Mouse (Mus musculus): Measurements from ENCODE around the gene Dscam. TPM values are rescaled to one million over a fixed set of nuclear protein-coding genes. Genes with fewer than 3 reads are reported as not detected.

The Dscam gene
- polyA plus RNA-seq, 1 experiment, result not detected

DNA sequence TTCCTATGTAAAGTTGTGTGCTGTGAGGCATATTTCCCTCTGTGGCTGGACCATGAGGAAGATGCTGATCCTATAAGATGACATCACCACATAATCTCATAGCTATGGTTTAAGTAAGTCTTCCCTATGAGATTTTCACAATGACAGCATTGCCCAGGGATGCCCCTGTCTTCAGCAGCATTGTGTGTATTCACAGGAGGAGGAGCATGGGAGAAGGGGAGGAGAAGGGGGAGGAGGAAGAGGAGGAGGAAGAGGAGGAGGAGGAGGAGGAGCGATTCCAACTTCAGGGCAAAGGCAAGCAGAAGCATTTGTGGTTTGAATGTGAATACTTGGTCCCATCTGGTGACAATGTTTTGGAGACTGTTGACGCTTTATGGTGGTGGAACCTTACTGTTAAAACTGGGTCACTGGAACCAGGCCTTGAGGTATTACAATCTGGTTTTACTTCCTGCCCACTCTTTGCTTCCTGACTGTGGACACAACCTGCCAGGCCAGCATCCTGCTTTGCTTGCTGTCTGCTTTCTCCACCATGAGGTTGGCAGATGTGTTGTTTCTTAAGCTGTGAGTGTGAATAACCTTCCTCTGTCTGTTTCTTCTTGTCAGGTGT is 154.2 kb downstream of the Dscam start:
- Histone ChIP-seq H3K4me1 (ENCODE audit: control insufficient read depth, insufficient read depth, insufficient read length, low read length) (no peaks in the 10 kb centered on the region), H3K4me3 (ENCODE audit: insufficient read depth, low read depth, low read length) (no peak overlapping the region), H3K27ac (replicated peaks; ENCODE audit: low read depth, low read length) (no peak overlapping the region)

DNA sequence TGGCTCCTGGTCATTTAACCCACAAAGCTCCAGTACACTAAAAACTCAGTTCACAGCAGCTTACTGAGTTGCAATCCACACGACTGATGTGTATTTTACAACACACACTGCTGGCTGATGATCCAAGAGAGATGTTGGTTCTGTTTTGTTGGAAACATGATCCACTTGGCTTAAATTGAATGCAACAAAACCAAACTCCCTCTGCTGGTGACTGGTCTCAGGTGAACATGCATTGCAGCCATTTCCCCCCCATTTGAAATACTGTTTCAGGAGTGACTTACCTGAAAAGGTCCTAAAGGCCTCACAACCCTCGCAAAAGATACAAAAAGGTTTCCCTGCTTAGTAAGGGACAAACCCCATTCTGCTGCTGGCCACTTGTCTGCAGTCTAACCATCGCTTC is 156.2 kb downstream of the Dscam start:
- Histone ChIP-seq H3K27ac (replicated peaks; ENCODE audit: low read depth, low read length) (no peak overlapping the region), H3K4me1 (ENCODE audit: control insufficient read depth, insufficient read depth, insufficient read length, low read length) (no peaks in the 10 kb centered on the region), H3K4me3 (ENCODE audit: insufficient read depth, low read depth, low read length) (no peak overlapping the region)

DNA sequence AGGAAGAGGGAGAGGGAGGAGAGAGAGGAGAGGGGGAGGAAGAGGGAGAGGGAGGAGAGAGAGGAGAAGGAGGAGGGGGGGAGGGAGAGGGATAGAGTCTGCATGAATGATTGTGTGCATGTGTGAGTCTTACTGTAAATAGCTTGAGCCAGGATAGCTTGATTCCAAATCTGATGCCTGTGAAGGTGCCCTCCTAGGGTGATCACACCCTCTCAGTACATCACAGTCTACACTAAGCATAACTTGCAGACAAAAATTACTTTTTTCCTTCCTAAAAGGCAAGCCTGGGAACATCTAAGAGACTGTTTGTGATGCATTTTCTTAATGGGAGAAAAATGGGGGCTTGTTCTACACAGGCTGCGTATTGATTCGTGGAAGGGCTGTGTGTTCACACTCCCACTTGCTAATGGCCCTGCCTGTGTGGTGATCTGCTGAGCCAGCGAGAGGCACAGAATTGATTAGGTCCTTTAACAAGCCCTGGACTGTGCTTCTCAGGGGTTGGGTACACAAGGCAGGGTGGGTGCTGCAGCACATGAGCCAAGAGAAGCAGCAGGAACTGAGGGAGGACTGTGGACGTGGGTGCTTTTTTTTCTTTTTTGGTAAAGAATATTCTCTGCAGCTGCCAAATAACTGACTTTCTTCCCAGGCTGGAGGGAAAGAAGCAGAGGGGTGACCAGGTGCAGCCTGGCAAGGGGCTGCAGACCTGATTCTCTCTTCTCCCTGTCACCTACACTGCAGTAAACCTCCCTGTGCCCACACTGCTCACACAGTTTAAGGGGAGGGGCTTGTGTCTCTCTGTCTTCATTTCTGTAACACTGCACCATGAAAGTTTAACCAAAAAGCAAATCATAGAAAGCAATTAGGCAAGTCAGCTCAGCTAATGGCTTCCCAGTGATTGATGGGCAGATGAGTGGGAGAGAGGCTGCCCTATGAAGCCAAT is 161.2 kb downstream of the Dscam start:
- Histone ChIP-seq H3K4me3 (ENCODE audit: insufficient read depth, low read depth, low read length) (no peak overlapping the region), H3K27ac (replicated peaks; ENCODE audit: low read depth, low read length) (no peak overlapping the region), H3K4me1 (ENCODE audit: control insufficient read depth, insufficient read depth, insufficient read length, low read length) (no peaks in the 10 kb centered on the region)

GRCm38 (mm10) chr16:97007892-97008527 is 162.5 kb downstream of the Dscam start:
- H3K4me3 ChIP-seq (ENCODE audit: insufficient read depth, low read depth, low read length), result no peak overlapping the region
- no peak overlapping the region for H3K27ac ChIP-seq (replicated peaks; ENCODE audit: low read depth, low read length)

GRCm38 (mm10) chr16:97006854-97007182 is 163.7 kb downstream of the Dscam start:
- H3K27ac ChIP-seq (replicated peaks; ENCODE audit: low read depth, low read length), result no peak overlapping the region
- no peak overlapping the region for H3K4me3 ChIP-seq (ENCODE audit: insufficient read depth, low read depth, low read length)
- no peaks in the 10 kb centered on the region for H3K4me1 ChIP-seq (ENCODE audit: control insufficient read depth, insufficient read depth, insufficient read length, low read length)

More at GRCm38 (mm10) chr16:97007892-97008527, 162.5 kb downstream of the Dscam start:
- H3K4me1 ChIP-seq (ENCODE audit: control insufficient read depth, insufficient read depth, insufficient read length, low read length), result no peaks in the 10 kb centered on the region

DNA sequence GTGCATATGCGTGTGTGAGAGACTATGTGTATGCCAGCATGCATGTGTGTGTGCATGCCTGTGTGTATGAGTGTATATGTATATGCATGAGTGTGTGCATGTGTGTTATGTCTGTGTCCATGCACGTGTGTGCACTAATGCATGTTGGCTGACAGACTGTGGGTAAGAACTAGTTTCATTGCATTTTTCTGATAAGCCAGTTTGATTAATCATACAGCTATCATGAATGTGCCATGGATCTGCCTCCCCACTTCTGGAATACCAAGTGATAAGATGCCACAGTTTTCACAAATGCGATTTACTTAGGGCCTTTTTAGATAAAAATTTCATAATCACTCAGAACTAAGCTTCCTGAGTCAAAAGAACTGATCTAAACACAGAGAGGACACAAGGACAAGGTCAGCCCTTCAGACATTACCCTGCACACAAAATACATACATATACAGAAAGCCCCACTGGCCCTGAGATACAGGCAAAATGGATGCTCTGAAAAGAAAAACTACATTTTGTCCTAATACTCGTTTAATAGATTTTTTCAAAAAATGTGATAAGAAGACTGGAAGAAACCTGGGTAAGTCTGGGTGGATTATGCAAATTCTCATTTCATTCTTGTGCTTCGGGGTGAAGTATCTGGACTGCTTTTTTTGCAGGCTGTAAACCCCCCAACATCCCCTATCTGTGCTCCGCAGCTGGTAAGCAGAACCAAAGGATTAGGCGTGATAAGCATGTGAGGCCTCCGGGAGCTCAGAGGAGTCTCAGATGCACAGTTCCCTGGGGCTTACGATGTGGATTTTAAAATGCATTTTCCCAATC is 164.3 kb downstream of the Dscam start:
- H3K4me1 ChIP-seq (ENCODE audit: control insufficient read depth, insufficient read depth, insufficient read length, low read length), result no peaks in the 10 kb centered on the region
- no peak overlapping the region for H3K27ac ChIP-seq (replicated peaks; ENCODE audit: low read depth, low read length)
- H3K4me3 ChIP-seq (ENCODE audit: insufficient read depth, low read depth, low read length), result no peak overlapping the region

DNA sequence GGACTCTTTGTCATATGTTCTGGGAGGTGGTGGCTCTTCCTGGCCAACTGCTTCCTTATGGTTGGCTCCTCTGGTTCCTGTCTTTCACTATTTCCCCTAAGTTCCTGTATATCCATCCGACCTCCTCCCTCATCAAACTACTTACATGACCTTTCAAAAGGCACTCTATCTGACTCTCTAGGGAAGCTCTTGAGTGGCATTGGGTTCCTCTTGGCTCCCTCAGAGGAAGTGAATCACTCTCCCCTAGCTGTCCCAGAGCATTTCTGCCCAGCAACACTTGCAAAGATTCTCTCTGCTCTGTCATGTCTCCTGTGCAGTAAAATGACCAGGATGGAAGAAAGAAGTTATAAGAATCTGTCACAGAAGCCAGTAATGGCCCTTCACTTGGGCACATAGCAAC is 166.6 kb downstream of the Dscam start:
- Histone ChIP-seq H3K4me1 (ENCODE audit: control insufficient read depth, insufficient read depth, insufficient read length, low read length) (no peaks in the 10 kb centered on the region), H3K27ac (replicated peaks; ENCODE audit: low read depth, low read length) (no peak overlapping the region), H3K4me3 (ENCODE audit: insufficient read depth, low read depth, low read length) (no peak overlapping the region)

GRCm38 (mm10) chr16:97002837-97003236 is 167.7 kb downstream of the Dscam start:
- no peaks in the 10 kb centered on the region for H3K4me1 ChIP-seq (ENCODE audit: control insufficient read depth, insufficient read depth, insufficient read length, low read length)
- no peak overlapping the region for H3K4me3 ChIP-seq (ENCODE audit: insufficient read depth, low read depth, low read length)
- H3K27ac ChIP-seq (replicated peaks; ENCODE audit: low read depth, low read length), result no peak overlapping the region

DNA sequence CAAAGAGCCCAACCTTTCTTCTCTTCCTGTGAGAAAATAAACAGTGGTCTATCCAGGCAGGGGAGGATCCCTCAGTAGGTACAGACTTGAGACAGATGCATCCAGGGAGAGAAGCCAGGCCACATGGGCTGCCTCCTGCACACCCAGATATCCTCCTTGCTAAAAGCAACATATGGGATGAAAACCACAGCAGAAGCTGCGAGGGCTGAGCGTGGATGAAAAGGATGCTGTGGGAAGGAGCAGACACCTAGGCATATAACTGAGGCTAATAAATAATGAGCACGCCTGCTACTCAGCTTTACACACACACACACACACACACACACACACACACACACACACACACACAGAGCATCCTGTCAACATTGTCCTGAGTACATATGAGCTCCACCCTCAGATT is 168.4 kb downstream of the Dscam start:
- H3K4me1 ChIP-seq (ENCODE audit: control insufficient read depth, insufficient read depth, insufficient read length, low read length), result no peaks in the 10 kb centered on the region
- H3K27ac ChIP-seq (replicated peaks; ENCODE audit: low read depth, low read length), result no peak overlapping the region
- H3K4me3 ChIP-seq (ENCODE audit: insufficient read depth, low read depth, low read length), result no peak overlapping the region

GRCm38 (mm10) chr16:96996854-96997253 is 173.7 kb downstream of the Dscam start:
- Histone ChIP-seq H3K4me1 (ENCODE audit: control insufficient read depth, insufficient read depth, insufficient read length, low read length) (no peaks in the 10 kb centered on the region), H3K4me3 (ENCODE audit: insufficient read depth, low read depth, low read length) (no peak overlapping the region), H3K27ac (replicated peaks; ENCODE audit: low read depth, low read length) (no peak overlapping the region)

GRCm38 (mm10) chr16:96995858-96996257 is 174.7 kb downstream of the Dscam start:
- Histone ChIP-seq H3K27ac (replicated peaks; ENCODE audit: low read depth, low read length) (no peak overlapping the region), H3K4me1 (ENCODE audit: control insufficient read depth, insufficient read depth, insufficient read length, low read length) (no peaks in the 10 kb centered on the region), H3K4me3 (ENCODE audit: insufficient read depth, low read depth, low read length) (no peak overlapping the region)

- Histone ChIP-seq H3K4me3 (ENCODE audit: insufficient read depth, low read depth, low read length) (no peak overlapping the region), H3K4me1 (ENCODE audit: control insufficient read depth, insufficient read depth, insufficient read length, low read length) (no peaks in the 10 kb centered on the region), H3K27ac (replicated peaks; ENCODE audit: low read depth, low read length) (no peak overlapping the region)
These were observed 183.2 kb downstream of the Dscam start for GRCm38 (mm10) chr16:96987396-96987795.

- no peaks in the 10 kb centered on the region for H3K4me1 ChIP-seq (ENCODE audit: control insufficient read depth, insufficient read depth, insufficient read length, low read length)
- no peak overlapping the region for H3K4me3 ChIP-seq (ENCODE audit: insufficient read depth, low read depth, low read length)
- no peak overlapping the region for H3K27ac ChIP-seq (replicated peaks; ENCODE audit: low read depth, low read length)
These were observed 197.3 kb downstream of the Dscam start for GRCm38 (mm10) chr16:96973300-96973699.

DNA sequence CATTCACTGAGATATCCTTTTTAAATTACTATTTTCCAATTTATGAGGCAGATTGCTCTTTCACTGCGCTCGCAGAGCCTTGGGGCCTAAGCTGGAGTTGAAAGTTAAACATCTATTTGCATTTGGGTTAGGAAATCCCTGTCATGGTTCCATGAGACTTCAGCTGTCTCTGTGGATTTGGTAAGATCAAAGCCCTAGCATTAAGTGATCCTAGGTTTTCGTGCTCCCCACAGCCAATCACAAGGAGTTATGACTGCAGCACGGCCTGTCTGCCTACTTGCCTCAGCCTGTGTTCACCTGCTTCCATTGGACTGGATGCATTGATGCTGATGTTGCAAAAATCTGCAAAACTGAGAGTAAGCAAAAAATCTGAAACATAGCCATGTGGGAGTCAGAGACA is 198.8 kb downstream of the Dscam start:
- no peaks in the 10 kb centered on the region for H3K4me1 ChIP-seq (ENCODE audit: control insufficient read depth, insufficient read depth, insufficient read length, low read length)
- no peak overlapping the region for H3K4me3 ChIP-seq (ENCODE audit: insufficient read depth, low read depth, low read length)
- no peak overlapping the region for H3K27ac ChIP-seq (replicated peaks; ENCODE audit: low read depth, low read length)

DNA sequence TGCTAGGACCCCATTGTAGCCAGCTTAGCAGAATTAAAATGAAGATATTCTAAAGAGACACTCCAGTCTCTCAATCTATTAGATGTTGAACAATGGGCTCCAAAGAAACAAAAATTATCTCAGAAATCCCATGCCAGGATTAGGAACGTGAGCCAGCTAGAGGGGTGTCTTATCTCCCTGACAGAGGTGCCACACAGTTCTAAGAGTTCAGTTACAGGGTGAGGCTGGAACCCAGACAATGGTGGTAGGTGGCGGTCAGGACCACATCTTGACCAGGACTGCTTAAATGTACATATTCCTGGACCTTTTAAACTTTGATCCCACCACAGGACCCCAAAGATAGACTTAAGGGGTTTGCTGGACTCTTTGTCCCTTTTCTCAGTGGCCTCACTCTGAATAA is 200.1 kb downstream of the Dscam start:
- Histone ChIP-seq H3K4me3 (ENCODE audit: insufficient read depth, low read depth, low read length) (no peak overlapping the region), H3K27ac (replicated peaks; ENCODE audit: low read depth, low read length) (no peak overlapping the region), H3K4me1 (ENCODE audit: control insufficient read depth, insufficient read depth, insufficient read length, low read length) (no peaks in the 10 kb centered on the region)
